Mouse (Mus musculus) adrenal gland (tissue): ENCODE measurements around the gene Zfp462.
"Not testable (repeated sequence)": the region's sequence is repeated elsewhere in the genome, so short reads cannot be mapped to it uniquely, and the experiment has no call there.

Experiments used
- intact Hi-C: fragments of 180-260 bp; cut with DNase I; formaldehyde crosslinking; loops from one replicate; pipeline ENCODE4 v1.15.1; 2025

Zfp462 gene

DNA sequence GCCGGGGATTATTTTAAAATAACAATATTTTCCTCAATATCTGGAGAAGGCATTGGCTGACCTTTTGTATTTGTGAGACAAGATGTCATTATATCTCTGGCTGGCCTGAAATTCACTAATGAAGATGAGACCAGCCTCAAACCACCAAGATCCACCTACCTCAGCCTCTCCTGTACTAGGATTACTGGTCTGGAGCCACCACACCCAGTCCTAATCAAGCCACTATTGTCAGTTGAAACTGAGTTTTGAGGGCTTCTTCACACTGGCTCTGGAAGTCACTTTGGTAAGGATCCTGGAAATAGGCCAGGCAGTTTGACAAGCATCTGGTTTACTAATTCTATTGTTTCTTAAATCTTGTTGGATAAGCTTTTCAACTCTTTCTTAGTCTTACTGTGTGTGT is 43.1 kb downstream of the Zfp462 start:
- intact Hi-C loops, result loop anchor here (5.0 kb wide), 1 partner anchor 36 kb away; no protein-coding TSS in a partner anchor

DNA sequence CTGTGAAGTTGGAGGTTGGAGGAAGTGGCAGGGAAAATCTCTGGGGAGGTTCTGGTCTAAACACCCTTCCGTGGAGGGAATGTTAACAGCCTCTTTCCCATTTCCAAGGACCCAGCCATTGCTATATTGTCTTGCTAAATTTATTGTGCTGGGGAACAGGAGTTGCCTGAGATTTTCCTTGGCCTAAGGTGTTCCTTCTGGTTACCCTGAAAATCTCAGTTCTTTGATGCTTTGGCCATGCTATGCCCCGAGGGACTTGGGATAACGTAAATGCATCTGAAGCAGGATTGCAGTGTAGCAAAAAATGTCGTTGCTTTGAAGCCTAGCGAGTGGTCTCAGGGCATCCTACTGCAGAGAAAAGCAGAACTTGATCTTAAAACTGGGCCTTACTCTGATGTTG is 47.1 kb downstream of the Zfp462 start:
- intact Hi-C loops, result no loop called here

DNA sequence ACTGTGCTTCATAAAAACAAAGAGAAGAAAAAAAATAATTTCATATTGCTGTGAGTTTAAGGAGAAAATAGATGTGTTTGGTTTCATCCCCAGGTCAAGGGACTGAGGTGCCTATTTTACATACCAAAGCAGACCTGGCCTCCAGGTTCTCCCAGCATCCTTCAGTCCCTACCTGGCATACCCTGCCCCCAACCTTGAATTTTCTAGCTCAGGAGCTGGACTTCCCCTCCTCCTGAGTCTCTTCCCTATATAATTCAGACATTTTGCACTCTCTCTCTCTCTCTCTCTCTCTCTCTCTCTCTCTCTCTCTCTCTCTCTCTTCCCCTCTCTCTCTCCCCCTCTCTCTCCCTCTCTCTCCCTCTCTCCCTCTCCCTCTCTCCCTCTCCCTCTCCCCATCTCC is 48.2 kb downstream of the Zfp462 start:
- intact Hi-C loops, result not testable (repeated sequence)

DNA sequence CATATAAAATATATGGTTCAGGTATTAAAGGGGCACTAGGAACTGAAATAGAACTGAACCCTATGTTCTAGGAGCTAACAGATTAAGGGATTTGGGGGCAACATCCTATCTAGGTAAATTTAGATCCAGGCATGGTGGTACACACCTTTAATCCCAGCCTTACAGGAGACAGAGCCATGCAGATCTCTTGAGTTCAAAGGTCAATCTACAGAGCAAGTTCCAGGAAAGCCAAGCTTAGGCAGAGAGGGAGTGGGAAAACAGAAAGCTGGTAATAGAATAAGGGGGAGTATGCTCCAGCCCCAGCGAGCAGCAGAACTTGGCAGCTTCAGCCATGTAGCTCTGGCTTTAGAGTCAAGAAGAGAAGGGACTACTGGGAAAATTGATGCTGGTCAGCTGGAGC is 50.4 kb downstream of the Zfp462 start:
- intact Hi-C loops, result no loop called here

DNA sequence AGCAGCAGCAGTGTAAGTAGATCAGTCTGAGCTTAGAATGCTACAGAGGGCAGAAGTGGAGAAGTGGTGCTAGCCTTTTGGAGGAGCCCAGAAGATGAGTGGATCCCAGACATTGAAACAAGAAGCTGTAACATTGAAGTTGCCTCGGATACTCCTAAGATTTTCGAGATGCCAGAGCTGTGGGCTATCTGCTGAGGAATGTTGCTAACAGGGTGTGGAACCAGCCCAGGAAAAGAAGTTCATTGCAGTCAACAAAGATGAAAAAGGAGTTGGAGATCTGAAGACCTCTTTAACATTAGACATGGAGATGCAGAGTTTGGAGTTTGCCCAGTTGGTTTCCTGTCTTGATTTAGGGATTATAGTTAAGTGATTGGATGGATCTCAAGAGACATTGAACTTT is 51.2 kb downstream of the Zfp462 start:
- intact Hi-C loops, result no loop called here

DNA sequence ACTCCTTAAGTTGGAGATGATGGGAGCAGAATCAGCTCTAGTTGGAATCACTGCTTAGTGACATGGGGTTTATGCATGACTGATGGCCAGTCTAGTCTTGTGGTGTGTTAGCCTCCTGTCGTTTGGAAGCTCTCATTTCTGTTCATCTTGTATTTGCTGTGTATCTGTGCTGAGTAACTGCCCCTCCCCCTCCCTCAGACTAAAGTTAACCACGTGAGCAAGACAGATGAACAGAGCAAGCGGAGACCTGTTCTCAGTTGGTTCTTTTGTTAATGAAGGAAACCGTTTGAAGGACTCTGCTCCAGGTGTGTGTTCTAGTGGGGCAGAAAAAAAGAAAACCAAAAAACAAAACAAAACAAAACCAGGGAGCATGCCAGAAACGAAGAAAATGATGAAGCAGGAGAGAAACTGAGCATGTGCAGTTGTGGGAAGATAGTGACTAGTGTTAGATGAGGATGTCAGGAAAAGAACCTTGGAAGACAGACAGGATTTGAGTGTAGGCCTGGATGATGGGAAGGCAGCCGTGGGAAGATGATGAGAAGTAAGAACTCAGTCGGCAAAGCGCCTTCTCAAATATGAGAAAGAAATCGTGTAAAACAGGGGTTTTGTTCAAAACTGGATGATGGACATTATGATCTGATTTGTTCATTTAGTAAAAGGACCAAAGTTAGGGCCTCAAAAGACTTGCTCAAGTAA is 53.4 kb downstream of the Zfp462 start:
- intact Hi-C loops, result no loop called here

DNA sequence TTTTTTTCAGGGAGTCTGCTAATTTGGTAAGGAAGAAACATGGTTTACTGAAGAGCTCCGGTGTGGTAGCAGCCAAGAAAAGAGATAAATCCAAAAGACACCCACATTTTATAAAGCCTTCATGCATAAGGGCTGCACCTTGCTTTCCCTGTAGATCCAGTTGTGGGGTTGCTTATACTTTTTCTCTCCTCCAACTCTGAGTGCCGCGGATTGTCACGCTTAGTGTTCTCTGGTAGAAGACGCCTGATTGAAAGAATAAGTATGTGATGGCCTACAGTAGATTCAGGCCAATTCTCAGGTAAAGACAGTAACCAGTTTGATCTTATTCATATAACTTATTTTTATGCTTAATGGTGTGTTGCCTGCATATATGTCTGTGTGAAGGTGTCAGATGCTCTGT is 54.7 kb downstream of the Zfp462 start:
- intact Hi-C loops, result no loop called here

DNA sequence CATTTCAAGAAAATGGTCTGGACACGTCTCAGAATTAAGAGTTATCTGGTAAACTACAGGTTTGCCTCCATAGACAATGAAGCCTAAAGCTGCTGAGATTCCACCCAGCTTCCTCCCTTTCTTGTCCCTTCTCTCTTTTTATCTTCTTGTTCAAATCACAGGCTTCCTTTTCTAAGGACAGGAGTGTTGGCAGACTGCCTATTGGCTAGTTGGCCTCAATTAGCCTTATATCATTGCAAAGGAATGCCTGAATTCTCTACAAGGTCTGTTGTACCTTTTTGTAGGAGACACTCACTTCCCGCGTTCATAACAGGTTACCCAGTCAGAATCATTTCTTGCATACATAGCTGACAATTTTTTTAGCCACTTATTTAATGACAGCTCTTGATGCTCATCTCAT is 56.5 kb downstream of the Zfp462 start:
- intact Hi-C loops, result no loop called here

DNA sequence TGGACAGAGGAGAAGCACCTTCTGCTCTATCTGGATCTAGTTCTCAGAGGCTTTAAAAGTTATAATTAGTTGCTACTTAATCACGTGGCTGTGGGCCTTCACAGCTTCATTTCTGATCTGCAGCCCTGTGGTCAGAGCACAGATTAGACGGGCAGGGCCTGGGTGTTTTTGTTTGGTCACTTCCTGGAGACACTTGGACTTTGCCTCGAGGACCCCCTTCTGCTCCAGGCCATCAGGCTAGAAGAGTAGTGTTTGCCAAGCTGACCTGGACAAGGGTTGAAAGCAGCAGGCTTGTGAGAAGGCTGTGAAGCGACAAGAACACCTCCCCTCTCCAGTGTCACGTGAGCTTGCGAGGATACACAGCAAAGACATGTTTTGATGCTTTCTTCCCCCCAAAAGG is 58.3 kb downstream of the Zfp462 start:
- intact Hi-C loops, result no loop called here

DNA sequence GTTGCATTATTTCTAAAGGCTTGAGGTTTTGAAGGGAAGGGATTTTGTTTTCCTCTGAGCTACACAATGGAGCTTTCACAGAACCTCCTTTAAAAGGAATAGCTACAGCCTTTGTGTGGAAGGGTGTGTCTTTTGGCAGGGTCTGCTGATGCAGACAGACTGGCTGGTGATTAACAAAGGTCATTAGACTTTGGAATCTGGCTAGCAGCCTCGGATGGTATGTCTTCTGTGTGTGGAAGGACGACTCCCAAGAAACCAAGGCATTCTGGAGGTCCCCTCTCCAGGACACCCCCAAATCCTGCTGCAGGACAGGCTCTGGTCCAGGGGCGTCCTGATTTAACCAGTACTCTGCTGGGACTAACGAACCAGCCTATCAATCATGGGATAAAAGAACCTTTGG is 60.2 kb downstream of the Zfp462 start:
- intact Hi-C loops, result loop anchor here (5.0 kb wide), 2 partner anchors 43 to 58 kb away; partner anchors contain the start of gene Zfp462

DNA sequence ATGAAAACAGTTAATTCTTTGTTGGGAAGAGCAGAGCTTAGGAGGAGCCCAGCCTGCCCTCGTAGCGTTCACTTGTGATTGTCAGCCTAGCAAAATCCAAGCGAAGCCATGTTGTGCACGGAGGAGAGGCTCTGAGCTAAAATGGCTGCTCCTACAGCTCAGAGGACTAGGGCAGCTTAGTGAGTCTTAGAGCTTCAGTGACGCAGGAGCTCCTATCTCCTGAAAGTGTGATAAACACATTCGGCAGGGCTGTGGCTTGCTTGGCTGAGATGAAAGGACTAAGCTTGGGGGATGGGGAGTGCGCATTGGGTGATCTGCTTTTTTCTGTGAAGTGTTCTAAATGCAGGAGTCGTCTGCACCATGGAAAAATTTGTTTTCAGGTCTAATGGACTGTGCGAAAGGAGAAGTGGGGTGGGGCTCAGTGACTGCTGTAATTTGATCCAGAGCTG is 60.7 kb downstream of the Zfp462 start:
- intact Hi-C loops, result loop anchor here (5.0 kb wide), 2 partner anchors 43 to 58 kb away; partner anchors contain the start of gene Zfp462

DNA sequence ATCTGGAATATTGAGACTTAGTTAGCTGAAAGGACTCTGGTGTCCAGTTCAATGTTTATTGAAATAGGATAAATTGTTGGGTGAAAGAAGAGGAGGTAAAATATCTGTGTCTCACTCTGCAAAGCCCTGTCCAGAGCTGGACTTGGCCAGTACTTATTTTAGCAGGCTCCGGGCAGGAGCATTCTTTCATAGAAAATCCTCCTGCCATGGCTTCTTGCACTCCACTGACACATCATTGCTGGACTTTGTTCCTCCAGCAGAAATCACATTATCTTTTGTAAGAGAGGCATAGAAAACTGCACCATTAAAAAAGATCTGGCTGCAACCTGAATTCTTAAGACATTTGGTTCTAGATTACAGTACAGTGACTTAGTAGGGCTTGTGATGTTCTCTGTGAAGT is 61.2 kb downstream of the Zfp462 start:
- intact Hi-C loops, result loop anchor here (5.0 kb wide), 2 partner anchors 44 to 59 kb away; partner anchors contain the start of gene Zfp462

DNA sequence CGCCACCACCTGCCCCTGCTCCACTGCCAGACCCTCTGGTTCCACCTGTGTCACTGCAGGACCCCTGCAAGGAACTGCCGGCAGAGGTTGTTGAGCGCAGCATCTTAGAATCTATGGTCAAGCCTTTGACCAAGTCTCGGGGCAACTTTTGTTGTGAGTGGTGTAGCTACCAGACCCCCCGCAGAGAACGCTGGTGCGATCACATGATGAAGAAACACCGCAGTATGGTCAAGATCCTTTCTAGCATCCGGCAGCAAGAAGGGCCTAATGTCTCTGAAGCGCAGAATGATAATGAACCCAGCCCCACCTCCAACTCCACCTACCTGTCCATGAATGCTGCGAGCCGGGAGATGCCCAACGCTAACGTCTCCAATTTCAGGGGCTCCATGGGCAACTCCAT is 63.8 kb downstream of the Zfp462 start:
- intact Hi-C loops, result loop anchor here (5.0 kb wide), 2 partner anchors 46 to 61 kb away; partner anchors contain the start of gene Zfp462

DNA sequence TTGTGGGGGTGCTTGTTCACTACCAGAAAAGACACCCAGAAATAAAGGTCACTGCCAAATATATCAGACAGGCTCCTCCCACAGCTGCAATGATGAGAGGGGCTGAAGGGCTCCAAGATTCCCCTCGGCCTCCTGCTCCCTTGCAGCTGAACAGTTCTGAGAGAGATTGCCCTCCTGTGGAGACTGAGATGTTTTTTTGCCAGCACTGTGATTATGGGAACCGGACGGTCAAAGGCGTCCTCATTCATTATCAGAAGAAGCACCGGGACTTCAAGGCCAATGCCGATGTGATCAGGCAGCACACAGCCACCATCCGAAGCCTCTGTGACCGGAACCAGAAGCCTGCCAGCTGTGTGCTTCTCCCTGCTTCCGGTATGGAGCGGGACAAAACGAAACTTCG is 66.5 kb downstream of the Zfp462 start:
- intact Hi-C loops, result no loop called here

DNA sequence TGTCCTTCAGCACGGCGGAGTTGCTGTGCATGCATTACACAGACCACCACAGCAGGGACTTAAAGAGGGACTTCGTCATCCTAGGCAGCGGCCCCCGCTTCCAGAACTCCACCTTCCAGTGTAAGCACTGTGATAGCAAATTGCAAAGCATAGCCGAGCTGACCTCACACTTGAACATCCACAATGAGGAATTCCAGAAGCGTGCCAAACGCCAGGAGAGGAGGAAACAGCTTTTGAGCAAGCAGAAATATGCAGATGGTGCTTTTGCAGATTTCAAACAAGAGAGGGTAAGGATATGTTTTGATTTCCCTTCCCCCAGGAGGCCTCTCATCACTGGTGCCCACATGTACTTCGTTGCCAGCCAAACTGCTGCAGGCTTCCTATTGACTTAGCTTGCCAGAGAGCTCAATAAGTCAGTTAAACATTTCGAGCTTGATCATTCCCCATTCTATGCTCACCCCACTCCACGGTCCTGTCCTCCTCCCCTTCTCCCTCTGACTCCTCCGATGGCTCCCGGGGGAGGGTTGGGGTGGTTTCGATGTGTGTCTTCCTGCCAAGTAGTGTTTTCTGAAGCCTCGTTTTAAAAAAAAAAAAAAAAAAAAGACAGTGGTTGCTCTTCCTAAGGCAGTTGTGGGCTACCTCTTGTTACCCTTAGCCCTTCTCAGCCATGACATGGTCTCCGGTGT is 68.9 kb downstream of the Zfp462 start:
- intact Hi-C loops, result no loop called here

DNA sequence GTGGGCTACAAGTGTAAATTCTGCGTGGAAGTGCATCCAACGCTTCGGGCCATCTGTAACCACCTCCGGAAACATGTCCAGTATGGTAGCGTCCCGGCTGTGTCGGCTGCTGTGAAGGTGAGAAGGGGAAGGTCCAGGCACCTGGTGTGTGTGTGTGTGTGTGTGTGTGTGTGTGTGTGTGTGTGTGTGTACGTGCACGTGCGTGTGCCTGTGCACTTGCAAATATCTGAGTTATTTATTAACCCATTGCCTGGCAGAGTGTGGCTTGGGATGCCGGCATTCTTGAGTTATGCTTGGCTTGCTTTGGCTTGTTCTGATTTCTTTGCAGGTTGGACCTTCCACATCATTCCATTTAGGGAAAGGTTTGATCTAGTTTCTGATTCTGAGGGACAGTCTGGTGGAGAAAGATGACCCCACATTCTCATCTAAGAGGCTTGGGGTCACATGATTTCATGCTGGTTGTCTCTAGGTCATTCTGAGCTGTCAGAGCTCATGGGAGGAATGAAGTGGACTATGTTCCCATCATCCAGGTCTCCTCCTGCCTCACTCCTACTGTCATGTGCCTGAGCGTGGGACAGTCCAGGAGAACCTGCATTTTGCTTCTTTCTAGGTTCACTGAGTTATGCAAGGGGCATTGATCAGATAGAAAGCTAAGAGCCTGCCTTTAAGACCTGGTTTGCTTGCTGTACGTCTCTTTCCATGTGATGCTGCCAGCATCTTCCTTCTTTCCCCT is 70.0 kb downstream of the Zfp462 start:
- intact Hi-C loops, result no loop called here

DNA sequence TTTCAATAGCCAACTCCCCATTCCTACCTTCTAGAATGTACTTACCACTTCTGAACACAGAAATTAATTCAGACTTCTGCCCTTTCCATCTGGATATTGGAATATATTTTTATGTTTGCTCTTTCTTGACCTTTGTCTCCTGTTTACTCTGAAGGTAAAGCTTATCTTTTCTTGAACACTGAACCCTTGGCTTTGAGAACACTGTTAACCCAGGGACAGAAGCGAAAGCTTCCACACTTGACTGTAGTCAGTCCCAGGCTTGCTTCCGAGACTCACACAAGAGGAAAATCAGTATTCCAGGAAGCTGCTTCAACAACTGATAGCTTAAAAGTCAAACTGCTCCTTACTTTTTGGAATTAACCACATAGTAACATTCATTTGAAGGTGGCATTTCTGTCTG is 70.7 kb downstream of the Zfp462 start:
- intact Hi-C loops, result no loop called here

DNA sequence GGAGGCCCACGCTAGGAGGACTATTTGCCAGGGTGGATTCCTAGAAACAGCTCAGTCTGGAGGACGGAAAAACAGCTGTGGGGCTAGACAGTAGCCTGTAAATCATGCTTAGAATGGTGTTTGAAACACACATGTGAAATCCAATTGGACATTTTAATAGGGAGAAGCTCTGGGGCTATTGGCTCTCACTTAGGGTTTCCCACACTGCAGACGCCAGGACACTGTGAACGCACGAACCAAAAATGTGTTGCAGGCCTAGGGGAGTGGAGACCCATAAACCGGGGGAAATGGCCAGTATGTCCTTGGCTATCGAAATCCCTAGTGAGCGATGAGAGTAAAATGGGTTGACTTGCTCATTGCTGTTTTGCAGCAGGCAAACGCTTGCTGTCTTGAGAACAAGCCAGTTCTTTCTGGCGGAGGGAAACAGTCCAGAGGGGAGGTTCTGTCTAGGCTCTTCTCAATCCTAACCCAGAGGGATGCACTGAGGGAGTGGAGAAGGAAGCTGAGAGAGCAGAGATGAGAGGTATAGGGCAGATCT is 81.3 kb downstream of the Zfp462 start:
- intact Hi-C loops, result no loop called here

DNA sequence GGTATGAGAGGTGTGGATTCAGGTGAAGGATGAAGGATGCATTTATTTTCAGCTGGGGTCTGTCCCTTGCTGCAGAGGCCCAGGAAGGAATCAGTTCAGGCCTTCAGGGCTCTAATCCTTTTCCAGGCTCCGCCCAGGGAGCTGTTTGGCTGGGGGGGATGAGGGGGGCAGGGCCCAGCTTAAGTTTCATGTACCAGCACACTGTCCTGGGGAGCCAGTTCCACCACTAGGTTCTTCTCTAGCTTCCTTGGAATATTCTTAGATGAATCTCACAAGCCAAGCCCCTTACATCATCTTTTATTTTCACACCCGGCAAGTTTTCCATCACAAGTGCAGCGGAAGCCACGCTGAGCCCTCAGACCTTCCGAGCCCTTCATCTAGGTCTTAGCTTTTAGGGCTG is 85.6 kb downstream of the Zfp462 start:
- intact Hi-C loops, result no loop called here

DNA sequence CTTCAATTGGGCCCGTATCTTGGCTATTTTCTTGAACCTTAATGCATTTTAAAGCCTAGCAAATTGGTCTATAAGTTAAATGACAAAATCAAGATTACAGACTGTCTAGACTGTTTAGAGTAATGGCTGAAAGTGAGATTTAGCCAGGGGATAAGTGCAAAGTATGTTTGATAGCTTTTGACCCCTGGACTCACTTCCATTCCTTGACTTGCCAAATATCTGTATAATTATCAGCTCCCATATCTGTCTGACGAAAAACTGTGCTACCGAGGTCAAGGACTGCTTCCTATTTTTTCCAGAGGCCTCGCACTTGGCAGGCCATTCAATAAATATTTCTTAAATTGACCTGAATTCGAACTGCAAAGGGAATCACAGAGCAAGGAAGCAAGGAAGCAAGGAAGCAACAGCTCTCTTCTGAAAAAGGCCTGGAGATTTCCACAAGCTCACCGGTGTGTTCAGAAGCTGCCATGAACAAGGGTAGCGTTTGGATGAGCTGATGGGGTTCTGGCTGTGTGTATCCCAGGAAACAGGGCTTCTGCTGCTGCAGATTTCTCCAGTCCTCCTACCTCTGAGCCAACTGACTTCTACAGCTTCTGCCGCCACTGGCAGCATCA is 87.6 kb downstream of the Zfp462 start:
- intact Hi-C loops, result no loop called here

DNA sequence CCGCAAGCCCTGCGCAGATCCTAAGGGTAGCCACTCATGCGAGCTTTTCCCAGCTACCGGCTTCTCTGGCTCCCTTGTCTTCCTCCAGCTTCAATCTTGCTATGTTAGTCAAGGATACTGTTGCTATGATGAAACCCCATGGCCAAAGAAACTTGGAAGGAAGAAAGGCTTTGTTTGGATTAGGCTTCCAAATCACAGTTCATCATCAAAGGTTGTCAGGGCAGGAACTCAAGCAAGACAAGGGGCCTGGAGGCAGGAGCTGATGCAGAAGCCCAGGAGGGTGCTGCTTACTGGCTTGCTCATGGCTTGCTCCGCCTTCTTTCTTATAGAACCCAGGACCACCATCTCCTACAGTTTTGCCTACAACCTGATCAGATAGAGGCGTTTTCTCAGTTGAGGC is 88.6 kb downstream of the Zfp462 start:
- intact Hi-C loops, result no loop called here
